Mouse (Mus musculus) spleen, postnatal 36 days (tissue): ENCODE measurements around the gene Zc3h12d.

Source experiments
- DNase-seq, 2 experiments: peaks; one replicate each; pipeline ENCODE4 v3.0.0; 2022; ENCODE audit warnings: low spot score in 2 of 2, mixed read lengths in 1 of 2

Zc3h12d gene

DNA sequence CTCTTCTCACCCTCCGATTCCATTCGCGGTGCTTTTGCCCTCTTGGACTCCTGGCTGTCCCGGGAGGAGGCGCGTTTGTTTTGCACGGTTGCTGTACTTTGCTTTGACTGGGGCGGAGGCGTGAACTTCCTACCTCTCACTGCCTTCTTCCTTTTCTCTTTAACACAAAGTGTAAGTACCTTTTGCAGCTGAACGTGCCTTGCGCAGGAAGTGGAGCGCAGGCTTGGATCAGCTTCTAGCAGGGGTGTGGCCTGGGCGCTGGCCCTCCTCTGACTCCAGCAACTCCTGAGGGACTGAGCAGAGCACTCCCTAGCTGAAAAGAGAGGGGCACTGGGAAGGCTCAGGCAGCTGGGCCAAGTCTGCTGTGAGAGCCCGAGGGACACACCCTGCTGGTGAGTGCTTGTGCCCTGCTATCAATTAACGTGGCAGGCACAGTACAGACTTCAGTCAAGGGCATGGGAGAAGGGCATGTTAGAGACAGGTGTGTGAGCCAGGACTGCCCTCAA lies at the start of gene Zc3h12d:
TSS of gene Zc3h12d (plus strand) at position 300 of the 506 bp plus-strand sequence.
- DNase-seq, result peak; percentile 78 to 80

DNA sequence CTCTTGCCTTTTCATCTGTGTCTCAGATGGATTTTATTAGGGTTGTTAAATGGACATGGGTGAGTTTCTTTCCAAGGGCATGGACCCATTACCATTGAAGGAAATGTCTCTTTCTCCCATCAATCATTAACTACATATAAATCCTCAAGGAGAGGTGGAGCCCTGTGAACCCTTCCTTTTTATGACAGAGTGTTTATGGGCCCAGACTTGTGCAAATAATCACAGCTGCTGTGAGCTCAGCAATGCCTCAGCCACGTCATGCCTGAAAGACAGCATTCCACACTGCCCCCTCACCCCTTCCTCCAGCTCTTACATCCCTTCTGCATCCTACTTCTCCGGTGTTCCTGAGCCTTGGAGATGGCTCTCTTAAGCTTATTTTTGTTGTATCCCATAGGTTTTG lies 45.0 kb upstream of the Zc3h12d start:
- DNase-seq, result no peak

DNA sequence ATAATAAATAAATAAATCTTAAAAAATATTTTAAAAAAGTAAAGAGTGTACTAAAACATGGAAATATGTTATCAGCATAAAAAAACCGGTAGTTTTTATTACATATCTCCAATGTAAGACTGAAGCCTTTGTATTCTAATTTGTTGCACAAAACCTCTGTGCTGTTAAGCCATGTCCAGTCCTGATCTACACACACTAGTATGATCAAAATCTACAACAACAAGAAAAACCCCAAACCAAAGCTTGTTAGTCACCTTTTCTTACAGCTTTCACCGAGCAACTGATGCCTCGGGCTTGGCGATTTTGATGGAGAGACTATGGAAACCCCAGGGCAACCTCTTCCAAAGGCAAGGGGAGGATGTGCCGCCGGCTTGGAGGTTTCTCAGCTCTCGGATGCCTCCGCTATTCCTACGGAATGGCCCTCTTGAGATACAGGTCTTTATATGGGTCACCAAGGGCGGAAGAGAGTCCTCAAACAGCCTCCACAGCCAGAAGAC lies 40.0 kb upstream of the Zc3h12d start:
- no peak for DNase-seq

DNA sequence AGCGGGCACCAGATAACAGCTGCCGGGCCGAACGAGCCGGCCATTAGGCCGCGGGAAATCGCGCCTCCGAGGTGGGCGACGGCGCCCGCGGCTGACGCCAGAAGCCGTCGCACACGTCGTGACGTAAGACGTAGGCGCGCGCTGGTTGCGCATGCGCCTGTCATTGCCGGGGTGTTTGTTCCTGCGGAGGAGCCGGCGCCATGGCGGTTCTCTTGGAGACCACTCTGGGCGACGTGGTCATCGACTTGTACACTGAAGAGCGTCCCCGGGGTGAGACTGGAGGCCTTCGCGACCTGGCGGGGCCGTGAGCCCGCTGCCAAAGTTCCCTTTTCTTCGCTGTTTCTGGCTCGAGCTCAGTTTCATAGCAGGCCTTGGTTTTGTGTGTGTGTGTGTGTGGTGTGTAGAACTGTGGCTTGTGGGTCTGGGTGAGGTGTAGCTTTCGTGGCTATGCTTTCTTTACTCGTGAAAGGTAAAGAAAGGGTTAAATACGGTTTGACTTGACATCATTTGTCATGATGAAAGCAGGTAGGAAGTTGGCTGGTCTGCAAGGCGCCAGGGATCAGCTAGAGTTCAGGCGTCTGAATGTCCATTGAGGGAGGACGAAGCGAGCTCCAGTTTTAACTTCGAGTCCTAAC lies 39.4 kb upstream of the Zc3h12d start, which contains the start of the genes Ginm1 and Ppil4:
TSS of gene Ginm1 (minus strand) at position 74 of the 635 bp plus-strand sequence.
TSS of gene Ppil4 (plus strand) at position 141 of the 635 bp plus-strand sequence.
- peak; percentile 86 to 89 for DNase-seq

DNA sequence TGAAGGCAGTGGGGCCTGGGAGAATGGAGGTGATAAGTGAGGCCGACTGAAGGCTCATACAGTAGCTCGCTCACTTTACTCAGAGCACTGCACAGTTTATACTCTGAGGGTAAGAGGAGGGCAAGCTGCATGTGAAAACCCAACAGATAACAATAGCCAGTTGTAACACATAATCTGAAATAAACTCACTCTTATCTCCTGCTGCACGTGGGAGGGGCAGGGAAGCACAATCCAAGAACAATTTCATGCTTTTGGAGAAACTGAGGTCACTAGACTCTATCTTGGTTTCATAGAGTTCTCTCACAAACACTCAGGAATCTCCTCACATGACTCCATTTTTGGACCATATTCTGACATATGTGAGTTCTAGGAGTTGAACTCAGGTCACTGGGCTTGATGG lies 31.0 kb upstream of the Zc3h12d start:
- no peak for DNase-seq

DNA sequence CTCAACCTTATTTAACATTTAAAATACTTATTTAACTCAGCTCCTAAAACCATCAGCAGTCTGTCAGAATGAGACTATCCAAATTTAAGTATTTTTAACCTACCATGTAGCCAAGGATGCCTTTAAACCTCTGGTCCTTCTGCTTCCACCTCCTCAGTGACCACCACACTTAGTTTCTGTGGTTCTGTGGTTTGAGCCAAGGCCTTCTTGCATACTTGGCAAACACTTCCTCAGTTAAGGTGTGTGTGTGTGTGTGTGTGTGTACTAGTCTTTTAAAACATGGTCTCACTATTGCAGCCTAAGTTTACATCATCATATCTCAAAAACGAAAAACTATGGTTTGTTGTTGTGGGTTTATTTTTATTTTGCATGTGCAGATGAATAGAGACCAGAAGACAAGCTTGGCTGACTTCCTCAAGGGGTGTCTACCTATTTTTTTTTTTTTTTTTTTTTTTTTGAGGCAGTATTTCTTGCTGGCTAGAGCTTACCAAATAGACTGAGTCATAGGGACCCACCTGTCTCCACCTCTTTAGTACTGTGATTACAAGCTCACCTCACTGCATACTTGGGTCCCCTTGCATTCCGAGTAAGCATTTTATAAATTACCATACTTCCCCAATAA lies 29.6 kb upstream of the Zc3h12d start:
- DNase-seq, result no peak

DNA sequence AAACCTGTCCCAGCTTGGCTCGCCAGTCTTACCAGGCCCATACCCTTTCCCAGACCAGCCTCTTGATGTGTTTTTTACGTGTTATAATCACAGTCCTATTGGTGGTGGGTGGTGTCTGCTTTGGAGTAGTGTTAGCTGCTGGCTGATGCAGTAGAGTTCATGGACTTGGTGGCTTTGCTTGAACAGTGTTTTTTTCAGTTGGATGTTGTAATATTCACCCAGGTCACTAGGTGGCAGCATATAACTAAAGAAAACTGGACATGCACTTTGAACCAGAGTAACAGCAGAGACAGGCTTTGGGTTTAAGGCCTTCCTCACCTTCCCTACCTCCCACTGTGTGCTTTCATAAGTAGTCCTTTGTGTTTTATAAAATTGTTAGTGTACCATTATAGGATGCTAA lies 22.3 kb upstream of the Zc3h12d start:
- DNase-seq, result peak; percentile 50 to 74

DNA sequence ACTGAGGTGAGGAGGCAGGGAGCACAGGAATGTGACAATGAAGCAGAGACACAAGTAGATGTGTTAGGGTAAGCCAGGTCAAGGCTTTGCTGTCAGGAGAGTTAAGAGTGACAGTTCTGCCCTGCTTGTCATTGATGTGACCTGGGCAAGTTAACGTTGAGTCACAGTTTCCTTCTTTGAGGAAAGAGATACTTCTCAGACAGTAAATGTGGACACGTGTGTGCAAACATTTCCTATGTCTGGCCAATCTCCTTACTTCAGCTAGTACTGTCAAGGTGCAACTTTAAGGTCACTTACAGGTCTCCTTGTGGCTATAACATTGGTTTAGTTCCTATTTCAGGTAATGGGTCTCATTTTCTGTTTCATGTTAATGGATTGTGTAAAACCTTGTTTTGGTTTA lies 15.8 kb upstream of the Zc3h12d start:
- no peak for DNase-seq

DNA sequence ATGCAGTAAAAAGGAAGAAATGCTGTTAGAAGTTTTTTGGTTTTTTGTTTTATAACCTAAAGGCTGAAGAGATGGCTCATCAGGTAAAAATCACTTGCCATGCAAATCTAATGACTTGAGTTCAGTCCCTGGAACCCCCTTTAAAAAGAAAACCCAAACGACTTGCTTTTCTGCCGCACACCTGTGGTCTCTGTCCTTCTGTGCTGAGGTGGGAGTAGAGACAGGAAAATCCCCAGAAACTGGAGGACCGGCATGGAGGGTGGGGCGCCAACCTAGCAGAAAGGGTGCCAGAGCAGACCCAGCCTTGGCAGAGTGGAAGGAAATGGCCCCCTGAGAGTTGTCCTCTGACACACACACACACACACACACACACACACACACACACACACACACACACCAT lies 13.6 kb upstream of the Zc3h12d start:
- DNase-seq, result no peak

DNA sequence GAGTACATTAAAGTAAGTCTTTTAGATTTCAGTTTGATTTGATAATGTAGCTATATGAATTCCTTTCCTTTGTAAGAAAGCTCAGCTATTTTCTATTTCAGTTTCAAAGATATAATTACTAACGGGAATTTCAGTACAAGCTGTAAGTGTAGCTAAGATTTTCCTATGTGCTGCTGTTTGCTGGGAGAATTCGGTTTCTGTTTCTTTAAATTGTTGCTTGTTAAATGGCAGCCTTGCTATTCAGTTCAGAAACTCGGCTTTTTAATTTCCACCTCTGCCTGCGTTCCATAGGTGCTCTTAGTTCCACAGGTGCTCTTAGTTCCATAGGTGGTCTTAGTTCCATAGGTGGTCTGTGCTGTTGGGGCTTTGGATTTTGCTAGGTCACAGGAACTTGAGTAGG lies 13.1 kb upstream of the Zc3h12d start:
- DNase-seq, result no peak

DNA sequence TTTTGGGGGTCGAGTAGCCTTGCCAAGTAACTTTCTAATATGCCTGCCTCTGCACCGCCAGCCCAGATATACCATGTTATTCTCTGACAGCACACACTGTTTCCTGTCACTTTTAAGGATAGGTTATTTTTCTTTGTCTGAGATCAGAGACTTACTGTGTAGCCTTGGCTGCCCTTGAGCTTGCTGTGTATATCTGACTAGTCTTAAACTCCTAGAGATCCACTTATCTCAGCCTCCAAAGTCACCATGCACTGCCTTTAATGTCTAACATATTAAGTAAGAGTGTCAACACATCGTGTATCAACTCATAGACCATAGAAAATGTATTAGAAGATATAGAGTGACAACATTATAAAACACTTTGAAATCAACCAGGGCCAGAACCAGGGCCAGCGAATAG lies 12.7 kb upstream of the Zc3h12d start:
- no peak for DNase-seq

DNA sequence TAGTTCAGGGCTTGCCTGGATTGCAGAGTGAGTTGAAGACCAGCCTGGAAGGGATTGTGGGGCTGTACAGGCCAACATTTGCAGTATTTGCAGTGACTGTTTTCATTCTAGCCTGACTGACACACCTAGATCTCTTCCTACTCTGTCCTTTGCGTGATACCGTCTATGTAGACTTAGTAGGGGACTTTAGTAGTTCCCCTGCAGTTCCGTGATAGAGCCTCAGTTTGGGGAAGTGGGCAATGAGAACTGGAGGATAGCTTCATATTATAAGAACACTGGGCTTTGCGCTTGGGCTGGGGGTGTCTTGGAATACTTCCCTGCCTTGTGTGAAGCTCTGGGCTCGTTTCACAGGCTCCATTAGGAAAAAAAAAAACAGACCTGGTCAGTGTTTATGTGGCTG lies 12.1 kb upstream of the Zc3h12d start:
- peak in 1 of 2 experiments; percentile 24 for DNase-seq

DNA sequence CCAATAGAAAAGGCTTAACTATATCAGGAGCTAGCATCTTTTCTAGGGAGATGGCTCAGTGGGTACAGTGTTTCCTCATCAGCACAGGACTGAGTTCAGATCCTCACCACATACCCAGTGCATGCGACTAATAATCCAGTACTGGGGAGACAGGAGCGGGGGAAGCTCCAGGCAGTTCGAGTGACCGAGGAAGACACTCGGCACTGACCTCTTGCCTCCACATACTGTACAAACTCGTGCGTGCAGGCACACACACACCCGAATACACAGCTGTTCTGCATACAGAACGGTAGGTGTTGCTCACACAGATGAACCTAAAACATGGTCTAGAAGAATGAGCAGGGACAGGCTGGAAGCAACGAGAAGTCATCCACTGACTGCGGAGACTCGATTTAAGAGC lies 10.3 kb upstream of the Zc3h12d start:
- no peak for DNase-seq

DNA sequence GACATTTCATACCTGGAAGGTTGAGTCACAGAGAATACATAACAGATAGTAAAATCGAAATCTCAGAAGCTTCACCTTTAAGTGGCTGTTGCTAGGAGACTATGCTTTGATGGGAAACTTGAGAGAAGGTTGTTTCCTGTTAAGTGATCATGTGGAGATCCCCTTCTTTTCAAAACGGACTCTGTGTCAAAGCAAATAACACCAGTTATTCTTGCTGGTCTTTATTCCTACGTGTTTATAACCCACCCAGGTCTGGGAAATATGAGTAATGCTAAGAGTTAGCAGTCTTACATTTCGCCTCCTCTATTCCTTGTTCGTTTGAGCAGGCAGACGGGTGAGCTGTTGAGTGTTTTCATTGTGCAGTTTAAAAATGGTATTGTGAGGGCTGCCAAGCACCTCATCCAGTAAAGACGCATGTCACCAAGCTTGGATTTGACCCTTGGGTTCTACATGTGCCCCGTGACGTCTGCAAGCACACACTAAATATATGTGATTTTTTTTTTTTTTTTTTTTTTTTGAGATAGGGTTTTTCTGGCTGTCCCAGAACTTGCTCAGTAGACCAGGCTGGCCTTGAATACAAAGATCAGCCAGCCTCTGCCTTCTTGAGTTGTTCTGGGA lies 7.5 kb upstream of the Zc3h12d start:
- peak; percentile 59 to 73 for DNase-seq

DNA sequence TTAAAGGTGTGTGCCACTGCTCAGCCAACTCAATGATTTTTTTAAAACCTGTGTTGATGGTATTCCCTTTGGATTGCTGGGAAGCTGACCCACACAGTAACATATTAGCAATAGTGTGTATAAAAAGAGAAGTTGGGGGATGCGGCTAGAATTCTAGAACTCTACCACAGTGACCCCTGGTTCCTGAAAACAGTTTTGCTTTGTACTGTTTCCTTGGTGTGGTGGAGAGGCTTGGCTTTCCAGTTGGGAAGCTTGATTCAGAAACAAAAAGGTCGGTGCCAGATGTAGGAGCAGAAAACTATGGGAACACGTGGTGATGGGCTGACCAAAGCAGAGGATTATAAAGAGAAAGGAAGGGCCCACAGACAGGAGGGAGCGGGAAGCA lies 7.0 kb upstream of the Zc3h12d start:
- DNase-seq, result no peak

DNA sequence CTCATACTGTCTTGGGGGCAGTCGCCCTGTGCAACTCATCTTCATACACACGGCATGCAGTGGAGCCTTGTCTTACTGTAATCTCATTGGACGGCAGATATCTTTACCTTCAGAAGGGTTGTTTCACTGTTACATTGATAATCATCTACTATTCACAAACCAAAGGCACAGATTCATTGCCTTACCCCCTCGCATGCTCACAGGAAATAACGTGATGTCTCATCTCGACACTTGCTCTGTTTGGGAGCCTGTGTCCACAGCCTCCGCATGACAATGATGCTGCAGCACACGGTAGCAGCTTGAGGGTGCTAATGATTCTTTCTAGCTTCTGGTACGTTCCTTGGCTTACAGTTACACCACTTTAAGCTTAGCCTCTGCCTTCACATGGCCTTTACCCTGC lies 6.2 kb upstream of the Zc3h12d start:
- DNase-seq, result no peak

DNA sequence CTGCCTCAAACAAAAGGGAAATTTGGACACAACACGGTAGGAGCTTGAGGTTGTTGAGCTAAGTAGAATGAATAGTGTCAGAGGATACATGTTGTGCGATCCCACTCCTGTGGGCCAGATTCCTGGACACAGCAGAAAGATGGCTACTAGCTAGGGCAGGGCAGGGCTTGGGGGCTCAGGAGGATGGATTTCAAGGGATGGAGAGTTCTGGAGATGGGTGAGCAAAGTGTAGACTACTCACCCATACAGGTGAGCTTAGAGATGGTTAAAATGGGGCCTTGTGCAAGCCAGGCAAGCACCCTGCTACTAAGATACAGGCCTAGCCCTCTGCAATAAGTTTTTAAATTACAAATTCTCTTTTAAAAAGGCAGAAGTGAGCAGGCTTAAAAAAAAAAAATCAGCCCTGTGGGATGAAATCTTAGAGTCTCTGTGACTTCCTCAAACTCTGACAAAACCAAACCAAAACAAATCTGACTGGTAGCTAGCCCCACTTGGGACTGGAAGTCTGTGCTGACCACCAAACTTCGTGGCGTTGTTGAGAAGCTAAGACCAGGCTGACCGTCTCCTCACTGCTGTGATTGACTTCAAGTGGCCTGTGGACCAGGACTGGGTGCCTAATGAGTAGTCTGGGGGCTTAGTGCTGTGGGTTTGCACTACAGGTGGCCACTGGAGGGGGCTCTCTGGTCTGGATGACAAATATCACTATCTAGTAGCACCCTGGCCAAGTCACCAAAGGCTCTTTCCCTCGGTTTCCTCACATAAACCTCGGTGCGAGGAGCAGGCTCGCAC lies 1.3 kb downstream of the Zc3h12d start:
- peak; percentile 54 to 63 for DNase-seq

DNA sequence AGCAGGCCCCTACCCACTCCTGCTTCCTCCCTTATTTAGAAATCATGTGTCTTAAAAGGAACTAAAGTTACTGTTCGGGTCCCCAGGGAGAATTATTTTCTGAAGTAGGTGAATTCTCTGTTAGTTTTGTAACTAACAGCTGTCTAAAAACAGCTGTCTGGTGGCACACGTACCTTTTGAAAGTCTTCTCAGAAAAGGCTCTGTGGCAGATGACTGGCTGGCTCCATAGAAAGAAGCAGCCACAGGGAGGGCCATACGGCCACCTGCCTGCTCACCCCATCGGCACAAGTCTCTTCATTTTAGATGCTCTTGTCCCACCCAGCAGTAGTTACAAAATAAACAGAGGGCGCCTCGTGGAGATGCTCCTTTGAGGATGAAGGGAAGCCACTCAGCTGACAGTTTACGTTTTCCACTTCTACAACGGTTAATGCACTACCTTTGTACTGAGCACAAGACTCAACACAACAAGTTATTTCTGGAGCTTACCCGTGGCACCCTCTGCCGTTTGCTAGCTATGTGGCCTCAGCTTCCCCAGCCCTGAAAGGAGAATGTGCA lies 2.5 kb downstream of the Zc3h12d start:
- DNase-seq, result peak; percentile 72 to 77

DNA sequence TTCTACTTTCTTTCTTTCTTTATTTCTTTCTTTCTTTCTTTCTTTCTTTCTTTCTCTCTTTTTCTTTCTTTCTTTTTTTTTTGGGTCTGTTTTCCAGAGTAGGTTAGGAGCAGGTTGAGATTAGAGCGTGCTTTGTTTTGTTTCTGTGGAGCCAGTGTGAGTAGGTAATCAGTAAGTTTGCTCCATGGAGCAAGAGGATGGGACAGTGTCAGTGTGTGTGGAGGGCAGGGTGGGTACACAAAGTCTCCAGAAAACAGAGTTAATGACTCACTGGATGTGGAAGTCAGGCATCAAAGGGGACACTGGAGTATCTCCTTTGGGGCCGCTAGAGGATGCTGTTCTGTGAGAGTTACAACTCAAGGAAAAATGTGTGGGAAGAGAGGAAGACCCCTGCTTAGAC lies 4.6 kb downstream of the Zc3h12d start:
- no peak for DNase-seq

DNA sequence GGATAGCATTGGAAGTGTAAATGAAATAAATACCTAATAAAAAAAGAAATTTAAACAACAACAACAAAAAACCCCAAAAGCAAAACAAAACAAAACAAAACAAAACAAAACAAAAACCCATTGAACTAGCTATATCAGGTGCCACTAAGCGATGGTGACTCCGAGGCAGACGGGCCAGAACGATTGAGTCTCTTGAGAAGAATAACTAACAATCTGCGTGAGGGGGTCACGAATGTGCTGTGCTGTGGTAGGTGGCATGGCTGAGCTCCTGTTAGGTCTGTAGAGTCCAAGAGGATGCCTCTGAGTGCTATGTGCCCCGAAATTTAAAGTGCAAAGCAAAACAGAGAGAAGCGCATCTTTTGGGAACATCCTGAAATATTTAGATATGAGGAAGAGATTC lies 5.2 kb downstream of the Zc3h12d start:
- DNase-seq, result no peak

DNA sequence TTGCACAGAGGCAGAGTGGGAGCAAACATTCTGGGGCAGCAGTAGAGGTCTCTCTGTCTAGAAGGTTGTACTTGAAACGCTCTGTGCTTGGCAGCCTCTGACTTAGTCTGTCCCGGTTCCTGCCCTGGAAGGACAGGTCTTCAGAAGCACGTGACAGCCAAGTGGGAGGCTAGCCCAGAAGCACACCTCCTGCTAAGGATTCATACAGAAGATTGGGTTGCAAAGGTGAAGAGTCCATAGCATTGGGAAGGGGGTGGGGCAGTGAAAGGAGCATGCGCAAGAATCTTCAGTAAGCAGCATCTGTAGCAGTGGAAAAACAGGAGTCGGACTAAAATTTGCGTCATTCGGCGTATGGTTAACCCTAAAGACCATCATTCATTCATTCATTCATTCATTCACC lies 5.8 kb downstream of the Zc3h12d start:
- no peak for DNase-seq
